Mouse (Mus musculus): ENCODE results near the gene Umad1.

- TF ChIP-seq CTCF (IDR thresholded peaks at IDR 0.05; ENCODE audit: low read depth) = no peak
- peak; percentile 55; the same call in 1 of the 2 replicates for TF ChIP-seq EP300 (IDR thresholded peaks at IDR 0.05; ENCODE audit: low read depth)
Observed at GRCm38 (mm10) chr6:8485414-8486175, 226.5 kb downstream of the Umad1 start.
